Mouse (Mus musculus) megakaryocyte, embryonic 14.5 days (primary cell): ENCODE data around the gene Fam149a.

Source experiments
- FLI1 ChIP-seq: IDR thresholded peaks from 2 replicates; pipeline ENCODE4 v1.6.1; 2012; ENCODE audit warnings: low read length, inconsistent platforms, mixed read lengths
- GATA1 ChIP-seq: IDR thresholded peaks from 3 replicates; pipeline ENCODE4 v1.6.1; 2012; ENCODE audit warnings: mixed read lengths, low read length, inconsistent platforms, borderline replicate concordance

- TF ChIP-seq GATA1 (no peak), FLI1 (no peak)
These were observed 28.2 kb upstream of the Fam149a start for GRCm38 (mm10) chr8:45410146-45410880.
